Mouse (Mus musculus): Measurements from ENCODE around the gene Zkscan3. TPM values are rescaled to one million over a fixed set of nuclear protein-coding genes. Genes with fewer than 3 reads are reported as not detected.
A peak's percentile ranks its signal among the peaks of the same experiment; 100 is the strongest.

The Zkscan3 gene
- polyA plus RNA-seq, 1 experiment from 2014 or later = 100 TPM

GRCm38 (mm10) chr13:21372700-21373099 is 29.9 kb downstream of the Zkscan3 start:
- 93% methylated on average over 2 of the region's 2 CpGs for WGBS
- no peak overlapping the region for H3K4me3 ChIP-seq
- no peaks in the 10 kb centered on the region for H3K4me1 ChIP-seq
- no peak for DNase-seq (ENCODE audit: low spot score)
- H3K36me3 ChIP-seq = peaks cover 44% of the 10 kb centered on the region
- no peaks in the 10 kb centered on the region for H3K27me3 ChIP-seq (ENCODE audit: low read depth, poor library complexity, severe bottlenecking)
- no peaks in the 10 kb centered on the region for H3K9me3 ChIP-seq (replicated peaks)
- H3K27ac ChIP-seq = no peak overlapping the region

DNA sequence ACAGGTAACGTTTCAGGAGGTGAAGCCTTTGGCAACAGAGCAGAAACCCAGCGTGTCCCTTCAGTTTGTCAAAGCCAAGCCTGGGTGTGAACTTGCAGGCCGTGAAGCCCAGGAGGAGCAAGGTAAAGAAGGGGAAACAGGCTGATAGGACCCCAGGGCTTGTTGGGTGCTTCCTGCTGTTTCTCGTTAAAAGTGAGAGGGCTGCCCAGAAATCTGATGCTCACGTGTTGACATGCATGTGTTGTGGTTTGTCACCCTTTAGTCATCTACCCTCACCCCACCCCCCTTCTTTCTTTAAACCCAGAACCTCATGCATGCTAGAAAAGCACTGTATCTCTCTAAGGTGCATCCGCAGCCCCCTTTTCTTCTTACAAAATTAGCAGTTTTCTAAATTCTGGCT is 35.9 kb downstream of the Zkscan3 start:
- no peak for DNase-seq (ENCODE audit: low spot score)
- H3K27me3 ChIP-seq (ENCODE audit: low read depth, poor library complexity, severe bottlenecking) = no peaks in the 10 kb centered on the region
- H3K4me1 ChIP-seq = peaks cover 19% of the 10 kb centered on the region
- no peaks in the 10 kb centered on the region for H3K9me3 ChIP-seq (replicated peaks)
- H3K4me3 ChIP-seq = no peak overlapping the region
- 78% methylated on average over 6 of the region's 6 CpGs for WGBS
- H3K27ac ChIP-seq = no peak overlapping the region
- H3K36me3 ChIP-seq = peaks cover 71% of the 10 kb centered on the region

- Histone ChIP-seq H3K4me3 (peak overlapping the region; percentile 87), H3K9me3 (replicated peaks) (no peaks in the 10 kb centered on the region), H3K36me3 (peaks cover 42% of the 10 kb centered on the region), H3K4me1 (peaks cover 19% of the 10 kb centered on the region), H3K27ac (no peak overlapping the region), H3K27me3 (ENCODE audit: low read depth, poor library complexity, severe bottlenecking) (no peaks in the 10 kb centered on the region)
- WGBS = 70% methylated on average over 12 of the region's 12 CpGs
- peak; percentile 32 for DNase-seq (ENCODE audit: low spot score)
Measured at GRCm38 (mm10) chr13:21363719-21364118, 38.8 kb downstream of the Zkscan3 start.

- Histone ChIP-seq H3K9me3 (replicated peaks) (no peaks in the 10 kb centered on the region), H3K4me1 (peaks cover 19% of the 10 kb centered on the region), H3K36me3 (peaks cover 32% of the 10 kb centered on the region), H3K4me3 (peak within 1 kb of the TSS; percentile 87), H3K27me3 (ENCODE audit: low read depth, poor library complexity, severe bottlenecking) (no peaks in the 10 kb centered on the region), H3K27ac (peak within 1 kb of the TSS; percentile 96)
- peak; percentile 96 for DNase-seq (ENCODE audit: low spot score)
- WGBS = 1% methylated on average over 29 of the region's 29 CpGs
Measured at GRCm38 (mm10) chr13:21362621-21363248, 39.8 kb downstream of the Zkscan3 start, which contains the start of gene Zscan12. Gene Zscan12, plus strand, starts transcription at chr13:21362820.

DNA sequence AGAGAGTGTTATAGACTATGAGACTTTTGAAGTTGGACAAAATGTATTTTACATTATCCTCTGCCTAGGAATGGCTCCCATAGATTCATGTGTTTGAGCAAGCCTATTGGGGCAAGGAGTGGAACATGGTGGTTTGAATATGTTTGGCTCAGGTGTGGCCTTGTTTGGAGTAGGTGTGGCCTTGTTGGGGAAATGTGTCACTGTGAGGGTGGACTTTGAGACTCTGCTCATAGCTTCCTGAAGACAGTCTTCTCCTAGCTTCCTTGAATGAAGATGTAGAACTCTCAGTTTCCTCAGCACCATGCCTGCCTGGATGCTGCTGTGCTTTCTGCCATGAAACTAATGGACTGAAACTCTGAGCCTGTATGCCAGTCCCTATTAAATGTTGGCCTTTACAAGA is 52.0 kb downstream of the Zkscan3 start:
- H3K36me3 ChIP-seq = no peaks in the 10 kb centered on the region
- H3K9me3 ChIP-seq (replicated peaks) = no peaks in the 10 kb centered on the region
- H3K4me3 ChIP-seq = no peak overlapping the region
- no peak overlapping the region for H3K27ac ChIP-seq
- DNase-seq (ENCODE audit: low spot score) = no peak
- no peaks in the 10 kb centered on the region for H3K4me1 ChIP-seq
- H3K27me3 ChIP-seq (ENCODE audit: low read depth, poor library complexity, severe bottlenecking) = no peaks in the 10 kb centered on the region

- no peaks in the 10 kb centered on the region for H3K9me3 ChIP-seq (replicated peaks)
- WGBS = 94% methylated on average over 1 of the region's 1 CpGs
Measured at GRCm38 (mm10) chr13:21346610-21347009, 55.9 kb downstream of the Zkscan3 start, which contains the start of gene Olfr1367. Gene Olfr1367, plus strand, starts transcription at chr13:21346910.

More at GRCm38 (mm10) chr13:21346610-21347009, 55.9 kb downstream of the Zkscan3 start, which contains the start of gene Olfr1367:
- Histone ChIP-seq H3K27ac (no peak within 1 kb of the TSS), H3K4me1 (no peaks in the 10 kb centered on the region), H3K36me3 (no peaks in the 10 kb centered on the region), H3K4me3 (no peak within 1 kb of the TSS), H3K27me3 (ENCODE audit: low read depth, poor library complexity, severe bottlenecking) (no peaks in the 10 kb centered on the region)
- no peak for DNase-seq (ENCODE audit: low spot score)

MicroRNA genes within 50 kb of the gene (microRNA counts, 519-probe panel; counts per million panel counts)
- 3,974 counts per million, percentile 78 among the panel's probes with 10 or more counts for microRNA mmu-miR-1896

Small RNAs within 50 kb of the gene (microRNA-seq; reads per million reads assigned to microRNA genes)
- not detected for gene Mir1896
- not detected for gene Mir6942

Other genes starting within 250 kb of the Zkscan3 start
- 200 and 218 TPM in 2 replicates for gene Trim27, start 223.3 kb downstream of the Zkscan3 start, polyA plus RNA-seq (2016; fragmentation: Nextera tagmentation; extraction: Ambion mirVana)
- gene Gpx5, start 110.0 kb downstream of the Zkscan3 start, polyA plus RNA-seq (2016; fragmentation: Nextera tagmentation; extraction: Ambion mirVana) = not detected in 2 replicates
- 0.62 and 0.91 TPM in 2 replicates for gene Gpx6, start 90.6 kb downstream of the Zkscan3 start, polyA plus RNA-seq (2016; fragmentation: Nextera tagmentation; extraction: Ambion mirVana)
- gene Olfr1367, start 55.8 kb downstream of the Zkscan3 start, polyA plus RNA-seq (2016; fragmentation: Nextera tagmentation; extraction: Ambion mirVana) = not detected in 2 replicates
- gene Zscan12, start 39.9 kb downstream of the Zkscan3 start, polyA plus RNA-seq (2016; fragmentation: Nextera tagmentation; extraction: Ambion mirVana) = 19.6 and 19.7 TPM in 2 replicates
- gene Pgbd1, start 38.3 kb upstream of the Zkscan3 start, polyA plus RNA-seq (2016; fragmentation: Nextera tagmentation; extraction: Ambion mirVana) = 4.9 and 5.1 TPM in 2 replicates
- gene Zscan26, start 51.0 kb upstream of the Zkscan3 start, polyA plus RNA-seq (2016; fragmentation: Nextera tagmentation; extraction: Ambion mirVana) = 26.1 and 29.9 TPM in 2 replicates
- 2.0 and 2.4 TPM in 2 replicates for gene Nkapl, start 65.8 kb upstream of the Zkscan3 start, polyA plus RNA-seq (2016; fragmentation: Nextera tagmentation; extraction: Ambion mirVana)
- 2.5 and 3.3 TPM in 2 replicates for gene Zkscan4, start 76.2 kb upstream of the Zkscan3 start, polyA plus RNA-seq (2016; fragmentation: Nextera tagmentation; extraction: Ambion mirVana)
- gene Gm10065, start 76.7 kb upstream of the Zkscan3 start, polyA plus RNA-seq (2016; fragmentation: Nextera tagmentation; extraction: Ambion mirVana) = not detected in 2 replicates
- gene AK157302, start 92.5 kb upstream of the Zkscan3 start, polyA plus RNA-seq (2016; fragmentation: Nextera tagmentation; extraction: Ambion mirVana) = 0.20 and 0.28 TPM in 2 replicates
- gene Gm11273, start 98.7 kb upstream of the Zkscan3 start, polyA plus RNA-seq (2016; fragmentation: Nextera tagmentation; extraction: Ambion mirVana) = 3.6 and 5.0 TPM in 2 replicates
- 6.8 and 9.6 TPM in 2 replicates for gene Zkscan8, start 128.4 kb upstream of the Zkscan3 start, polyA plus RNA-seq (2016; fragmentation: Nextera tagmentation; extraction: Ambion mirVana)
- gene Olfr1366, start 140.1 kb upstream of the Zkscan3 start, polyA plus RNA-seq (2016; fragmentation: Nextera tagmentation; extraction: Ambion mirVana) = 0.06 TPM in 1 of 2 replicates, not detected in the other
- gene Olfr1535, start 157.1 kb upstream of the Zkscan3 start, polyA plus RNA-seq (2016; fragmentation: Nextera tagmentation; extraction: Ambion mirVana) = not detected in 2 replicates
- not detected in 2 replicates for gene Olfr1364, start 179.0 kb upstream of the Zkscan3 start, polyA plus RNA-seq (2016; fragmentation: Nextera tagmentation; extraction: Ambion mirVana)
- not detected in 2 replicates for gene Olfr1362, start 211.3 kb upstream of the Zkscan3 start, polyA plus RNA-seq (2016; fragmentation: Nextera tagmentation; extraction: Ambion mirVana)
- not detected in 2 replicates for gene Olfr11, start 239.8 kb upstream of the Zkscan3 start, polyA plus RNA-seq (2016; fragmentation: Nextera tagmentation; extraction: Ambion mirVana)